Mouse (Mus musculus) bone marrow macrophage, adult 2 months (primary cell): Measurements from ENCODE around the gene Pik3r2. TPM values are rescaled to one million over a fixed set of nuclear protein-coding genes. Genes with fewer than 3 reads are reported as not detected.

ENCODE experiments used
- H3K27ac ChIP-seq: 2 replicates; pipeline ENCODE4 v1.5.1; 2012; ENCODE audit warnings: low read depth, low read length; ENCODE audit not compliant: insufficient read depth
- H3K4me1 ChIP-seq: 2 replicates; pipeline ENCODE4 v1.6.1; 2012; ENCODE audit warnings: low read length; ENCODE audit not compliant: control insufficient read depth, insufficient read depth
- H3K4me3 ChIP-seq: 2 replicates; pipeline ENCODE4 v1.5.1; 2012; ENCODE audit warnings: mild to moderate bottlenecking, low read length, moderate library complexity; ENCODE audit not compliant: insufficient read depth
- CTCF ChIP-seq: IDR thresholded peaks from 2 replicates; pipeline ENCODE4 v1.5.1; 2012; ENCODE audit warnings: low read depth, mild to moderate bottlenecking, low read length, moderate library complexity
- POLR2A ChIP-seq: IDR thresholded peaks from 2 replicates; pipeline ENCODE4 v1.6.1; 2012; ENCODE audit warnings: mild to moderate bottlenecking, low read depth, low read length, borderline replicate concordance
- polyA plus RNA-seq: library from polyadenylated mRNA; stranded (reverse); fragments of >200 nt; gene quantifications from 2 replicates; pipeline ENCODE4 v1.2.4, GENCODE M21; 2012; ENCODE audit not compliant: missing spikeins, insufficient read depth, insufficient read length

Pik3r2 gene
- polyA plus RNA-seq, 1 experiment = 27.5 TPM

DNA sequence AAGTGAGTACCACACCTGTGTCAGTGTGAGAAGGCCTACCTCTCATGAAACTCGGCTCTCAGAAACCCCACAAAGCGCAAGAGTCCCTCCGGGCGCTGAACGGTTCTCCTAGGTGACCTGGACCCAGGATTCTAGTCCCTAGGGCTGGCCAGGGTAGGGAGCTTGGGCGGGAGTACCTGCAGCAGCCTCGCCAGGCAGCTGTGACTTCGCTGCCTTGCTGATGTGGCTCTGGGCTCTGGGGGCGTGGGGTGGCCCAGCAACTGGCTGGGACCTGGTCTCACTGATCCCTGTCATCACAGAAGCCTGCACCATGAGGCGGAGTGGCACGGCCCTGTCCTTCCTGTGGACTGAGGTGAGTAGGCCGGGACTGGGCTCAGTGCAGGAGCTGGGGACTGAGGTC, 52.3 kb downstream of the Pik3r2 start:
- Histone ChIP-seq H3K27ac (no peak overlapping the region), H3K4me3 (no peak overlapping the region)
- TF ChIP-seq CTCF = no peak

DNA sequence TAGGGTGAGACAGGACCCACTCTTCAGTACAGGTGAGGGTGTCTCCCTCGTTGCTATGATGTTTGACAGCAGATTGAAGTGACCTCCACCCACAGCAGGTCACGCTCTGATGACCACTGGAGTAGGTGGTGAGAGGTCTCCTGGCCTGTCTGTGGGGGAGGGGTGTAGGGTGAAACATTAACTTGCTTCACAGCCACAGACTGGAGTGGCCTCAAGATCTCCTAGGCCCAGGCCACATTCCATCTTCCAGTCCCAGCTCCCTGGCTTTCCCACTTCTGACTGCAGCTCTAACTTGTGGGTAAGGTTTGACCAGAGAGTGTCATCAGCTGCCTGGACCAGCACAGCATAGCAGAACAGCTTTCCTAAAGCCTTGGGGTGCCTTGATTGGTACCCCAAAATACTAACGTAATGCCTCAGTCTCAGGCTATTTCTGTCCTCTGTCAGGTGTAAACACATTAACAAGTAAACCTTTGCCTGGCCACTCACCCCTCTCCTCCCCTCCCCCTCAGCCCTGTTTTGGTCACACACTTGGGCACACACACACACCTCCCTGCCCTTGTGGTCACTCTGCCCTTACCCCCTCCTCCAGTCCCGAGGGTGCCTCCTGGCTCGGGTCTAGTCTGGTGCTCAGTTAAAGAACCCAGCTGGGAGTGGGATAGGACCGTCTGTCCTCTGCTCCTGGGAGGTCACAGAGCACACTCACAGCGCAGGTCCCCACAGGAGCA, 52.9 kb downstream of the Pik3r2 start, which contains the start of gene Pde4c:
Pde4c (plus strand) TSS at position 235 of the 725 bp plus-strand sequence.
- TF ChIP-seq POLR2A (no peak), CTCF (no peak)

More for the DNA sequence above, 52.3 kb downstream of the Pik3r2 start:
- H3K4me1 ChIP-seq = peaks cover 9% of the 10 kb centered on the region

DNA sequence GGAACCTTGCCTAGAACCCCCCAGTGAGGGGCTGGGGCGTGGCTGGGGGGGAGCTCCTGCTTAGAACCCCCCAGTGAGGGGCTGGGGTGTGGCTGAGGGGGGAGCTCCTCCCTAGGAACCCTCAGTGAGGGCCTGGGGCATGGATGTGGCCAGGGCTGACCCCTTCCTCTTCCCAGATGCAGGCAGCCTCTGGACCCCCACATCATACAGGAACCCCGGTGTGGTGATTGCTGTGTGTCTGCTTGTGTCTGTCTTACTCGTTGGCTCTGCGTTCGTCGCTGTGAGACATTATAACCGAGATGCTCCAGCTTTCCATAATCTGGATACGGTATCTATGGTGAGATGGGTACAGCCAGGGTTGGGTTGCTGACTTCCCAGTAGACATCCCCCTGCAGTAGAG, 54.9 kb downstream of the Pik3r2 start:
- Histone ChIP-seq H3K4me3 (no peak overlapping the region), H3K4me1 (peaks cover 12% of the 10 kb centered on the region), H3K27ac (no peak overlapping the region)
- TF ChIP-seq CTCF (no peak), POLR2A (no peak)

More for the DNA sequence above, 52.9 kb downstream of the Pik3r2 start, which contains the start of gene Pde4c:
- Histone ChIP-seq H3K4me1 (peaks cover 9% of the 10 kb centered on the region), H3K4me3 (no peak within 1 kb of the TSS), H3K27ac (no peak within 1 kb of the TSS)

DNA sequence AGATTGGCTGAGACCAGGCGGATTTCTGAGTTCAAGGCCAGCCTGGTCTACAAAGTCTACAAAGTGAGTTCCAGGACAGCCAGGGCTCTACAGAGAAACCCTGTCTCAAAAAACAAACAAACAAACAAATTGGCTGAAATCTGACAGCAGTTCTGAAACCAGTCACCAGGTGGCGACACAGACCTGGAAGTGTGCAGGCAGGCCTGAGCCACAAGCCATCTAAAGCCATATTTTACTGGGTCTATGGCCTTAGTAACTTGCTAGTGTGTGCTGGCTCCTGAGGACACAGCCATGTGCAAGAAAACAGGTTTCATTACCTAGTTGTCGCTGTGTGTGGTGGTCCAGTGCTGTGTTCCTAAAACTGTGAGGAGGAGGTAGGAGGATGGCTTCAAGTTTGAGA, 55.8 kb downstream of the Pik3r2 start:
- TF ChIP-seq POLR2A (no peak), CTCF (peak; percentile 68)
- Histone ChIP-seq H3K4me3 (no peak overlapping the region), H3K4me1 (peaks cover 12% of the 10 kb centered on the region), H3K27ac (no peak overlapping the region)

DNA sequence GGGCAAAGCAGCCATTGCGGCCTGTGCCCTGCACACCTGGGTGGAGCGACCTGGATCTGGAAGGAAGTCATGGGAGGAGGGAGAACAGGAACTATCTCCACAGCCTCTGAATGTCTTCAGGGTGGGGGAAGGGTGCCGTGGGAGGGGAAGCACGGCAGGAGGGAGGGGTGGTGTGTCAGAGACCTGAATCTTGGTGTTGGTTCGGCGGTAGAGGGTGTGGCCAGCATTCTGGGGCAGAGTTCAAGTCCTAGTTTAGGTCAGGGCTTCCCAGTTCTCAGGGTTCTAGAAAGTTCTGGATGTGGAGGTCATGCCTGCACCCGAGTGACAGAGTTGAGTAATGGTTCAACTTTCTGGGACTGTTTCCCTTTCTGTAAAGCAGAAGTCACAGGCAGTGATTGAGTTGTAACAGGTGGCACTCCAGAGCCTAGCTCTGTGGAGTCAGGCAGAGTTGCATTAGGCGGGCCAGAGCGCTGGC, 56.7 kb downstream of the Pik3r2 start:
- H3K4me1 ChIP-seq = peaks cover 12% of the 10 kb centered on the region
- TF ChIP-seq CTCF (no peak), POLR2A (no peak)
- H3K27ac ChIP-seq = peak overlapping the region; percentile 70
- H3K4me3 ChIP-seq = peak overlapping the region; percentile 16; the same call in 1 of the 2 replicates

DNA sequence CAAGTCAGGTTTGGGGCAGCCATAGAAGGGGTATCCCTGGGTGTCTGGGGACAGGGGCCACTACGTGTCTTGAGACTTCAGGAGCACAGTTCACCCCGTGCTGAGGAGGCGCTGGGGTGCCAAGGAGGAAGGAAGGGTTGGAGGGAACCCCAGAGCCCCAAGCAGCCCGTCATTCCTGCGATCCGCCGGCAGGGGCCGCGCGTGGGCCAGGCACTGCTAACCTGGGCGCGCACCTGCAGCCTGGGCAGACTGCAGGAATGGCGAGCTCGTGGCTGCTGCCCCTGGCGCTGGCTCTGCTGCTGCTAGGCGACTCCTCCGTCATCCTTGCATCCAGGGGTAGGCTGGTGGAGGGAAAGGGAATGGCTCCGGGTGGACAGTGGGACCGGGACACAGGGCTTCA, 58.2 kb downstream of the Pik3r2 start, which contains the start of gene Gm3336:
Gm3336 (plus strand) TSS at position 247 of the 400 bp plus-strand sequence.
- H3K4me3 ChIP-seq = no peak within 1 kb of the TSS
- no peak within 1 kb of the TSS for H3K27ac ChIP-seq
- TF ChIP-seq POLR2A (no peak), CTCF (peak; percentile 58)
- H3K4me1 ChIP-seq = peaks cover 12% of the 10 kb centered on the region

Other genes with a start within 250 kb of the Pik3r2 start
- 163 and 178 TPM in 2 replicates for gene Fkbp8, start 249.0 kb downstream of the Pik3r2 start, polyA plus RNA-seq
- 82.2 and 82.3 TPM in 2 replicates for gene Kxd1, start 248.8 kb downstream of the Pik3r2 start, polyA plus RNA-seq
- 17.1 TPM in 2 replicates for gene Ell, start 237.3 kb downstream of the Pik3r2 start, polyA plus RNA-seq
- gene Isyna1, start 182.3 kb downstream of the Pik3r2 start, polyA plus RNA-seq = 36.0 and 41.4 TPM in 2 replicates
- gene Ssbp4, start 167.8 kb downstream of the Pik3r2 start, polyA plus RNA-seq = 106 and 123 TPM in 2 replicates
- 185 and 197 TPM in 2 replicates for gene Lrrc25, start 160.6 kb downstream of the Pik3r2 start, polyA plus RNA-seq
- gene Gdf15, start 144.3 kb downstream of the Pik3r2 start, polyA plus RNA-seq = 3.3 and 4.9 TPM in 2 replicates
- gene Pgpep1, start 116.3 kb downstream of the Pik3r2 start, polyA plus RNA-seq = 33.0 and 35.2 TPM in 2 replicates
- gene Lsm4, start 103.5 kb downstream of the Pik3r2 start, polyA plus RNA-seq = 62.3 and 65.9 TPM in 2 replicates
- gene Jund, start 77.8 kb downstream of the Pik3r2 start, polyA plus RNA-seq = 102 and 111 TPM in 2 replicates
- not detected in 2 replicates for gene Iqcn, start 73.3 kb downstream of the Pik3r2 start, polyA plus RNA-seq
- gene Gm3336, start 58.2 kb downstream of the Pik3r2 start, polyA plus RNA-seq = not detected in 2 replicates
- not detected in 2 replicates for gene Pde4c, start 53.0 kb downstream of the Pik3r2 start, polyA plus RNA-seq
- 7.9 and 9.4 TPM in 2 replicates for gene Rab3a, start 22.0 kb downstream of the Pik3r2 start, polyA plus RNA-seq
- 32.4 and 33.7 TPM in 2 replicates for gene Mpv17l2, start 15.8 kb downstream of the Pik3r2 start, polyA plus RNA-seq
- 57.7 and 59.6 TPM in 2 replicates for gene Mast3, start 28.3 kb upstream of the Pik3r2 start, polyA plus RNA-seq
- gene Il12rb1, start 31.7 kb upstream of the Pik3r2 start, polyA plus RNA-seq = 0.20 TPM in 1 of 2 replicates, not detected in the other
- gene Arrdc2, start 63.0 kb upstream of the Pik3r2 start, polyA plus RNA-seq = 27.8 and 29.7 TPM in 2 replicates
- gene Kcnn1, start 86.5 kb upstream of the Pik3r2 start, polyA plus RNA-seq = 0.99 and 1.8 TPM in 2 replicates
- 35.6 and 39.9 TPM in 2 replicates for gene Ccdc124, start 97.2 kb upstream of the Pik3r2 start, polyA plus RNA-seq
- not detected in 2 replicates for gene Slc5a5, start 116.0 kb upstream of the Pik3r2 start, polyA plus RNA-seq
- gene Rpl18a, start 120.7 kb upstream of the Pik3r2 start, polyA plus RNA-seq = 1,719 and 1,824 TPM in 2 replicates
- 37.3 and 44.2 TPM in 2 replicates for gene Map1s, start 129.2 kb upstream of the Pik3r2 start, polyA plus RNA-seq